Comparison of ENCODE assay signal across 7 mouse cellular contexts in genomic region chr5:124425412-124426259, GRCm38 (mm10). TPM values are rescaled to one million over a fixed set of nuclear protein-coding genes. Genes with fewer than 3 reads are reported as not detected.
DNase-seq lines count a peak whose midpoint lies in the region; ATAC-seq and TF ChIP-seq lines count a peak whose summit lies in the region.

Sbno1 (minus strand) TSS chr5:124426001.

- TF ChIP-seq CTCF in intestine, postnatal 0 days (IDR thresholded peaks at IDR 0.05; ENCODE audit: low read depth): peak; percentile 39

- WGBS in intestine, postnatal 0 days: under 1% methylated on average over 62 of the region's 81 CpGs
- WGBS in limb, embryonic 10.5 days: under 1% methylated on average over 65 of the region's 81 CpGs
- under 1% methylated on average over 43 of the region's 81 CpGs for WGBS in midbrain, embryonic 13.5 days

- peak within 1 kb of the TSS; percentile 69 for H3K4me3 ChIP-seq in intestine, postnatal 0 days (ENCODE audit: low read depth, low read length)
- peak within 1 kb of the TSS; percentile 100 for H3K4me3 ChIP-seq in limb, embryonic 10.5 days
- peak within 1 kb of the TSS; percentile 100 for H3K4me3 ChIP-seq in midbrain, embryonic 13.5 days (replicated peaks)

- no peaks in the 10 kb centered on the region for H3K36me3 ChIP-seq in intestine, postnatal 0 days (ENCODE audit: control insufficient read depth, insufficient read depth)
- H3K36me3 ChIP-seq in limb, embryonic 10.5 days: peaks cover 19% of the 10 kb centered on the region
- 0 out of 2 replicates have a peak, but pooled peaks cover 7% of the 10 kb centered on the region for H3K36me3 ChIP-seq in midbrain, embryonic 13.5 days

- H3K4me2 ChIP-seq in intestine, postnatal 0 days (replicated peaks; ENCODE audit: low read depth): peak within 1 kb of the TSS; percentile 87
- peak within 1 kb of the TSS; percentile 94 for H3K4me2 ChIP-seq in midbrain, embryonic 13.5 days (replicated peaks)

- peak; percentile 92 for DNase-seq in adrenal gland, adult 8-10 months
- peak; percentile 99 for DNase-seq in embryo, embryonic 9.5 days (ENCODE audit: extremely low spot score)
- DNase-seq in gonadal fat pad, adult 2 months (ENCODE audit: low read depth): no peak
- DNase-seq in limb, embryonic 10.5 days (ENCODE audit: low spot score): peak; percentile 96
- peak; percentile 83 for DNase-seq in spleen, adult 12 weeks (ENCODE audit: low spot score)

- H3K9me3 ChIP-seq in intestine, postnatal 0 days (ENCODE audit: control insufficient read depth): no peaks in the 10 kb centered on the region
- no peaks in the 10 kb centered on the region for H3K9me3 ChIP-seq in limb, embryonic 10.5 days (replicated peaks)
- no peaks in the 10 kb centered on the region for H3K9me3 ChIP-seq in midbrain, embryonic 13.5 days

- peak within 1 kb of the TSS; percentile 83 for H3K27ac ChIP-seq in intestine, postnatal 0 days (ENCODE audit: low read depth, low read length)
- peak within 1 kb of the TSS; percentile 93 for H3K27ac ChIP-seq in limb, embryonic 10.5 days
- H3K27ac ChIP-seq in midbrain, embryonic 13.5 days: peak within 1 kb of the TSS; percentile 90

- peak; percentile 95 for ATAC-seq in intestine, postnatal 0 days
- ATAC-seq in midbrain, embryonic 13.5 days: peak; percentile 80

- no peaks in the 10 kb centered on the region for H3K4me1 ChIP-seq in intestine, postnatal 0 days (replicated peaks; ENCODE audit: control insufficient read depth, insufficient read depth, low read length)
- H3K4me1 ChIP-seq in limb, embryonic 10.5 days: peaks cover 9% of the 10 kb centered on the region
- H3K4me1 ChIP-seq in midbrain, embryonic 13.5 days (replicated peaks): peaks cover 27% of the 10 kb centered on the region

- no peaks in the 10 kb centered on the region for H3K27me3 ChIP-seq in intestine, postnatal 0 days (replicated peaks; ENCODE audit: control insufficient read depth, insufficient read depth, low read length)
- no peaks in the 10 kb centered on the region for H3K27me3 ChIP-seq in limb, embryonic 10.5 days (ENCODE audit: low read depth, poor library complexity, severe bottlenecking)
- H3K27me3 ChIP-seq in midbrain, embryonic 13.5 days: no peaks in the 10 kb centered on the region

- H3K9ac ChIP-seq in intestine, postnatal 0 days (ENCODE audit: low read depth, low read length): peak within 1 kb of the TSS; percentile 82
- peak within 1 kb of the TSS; percentile 97 for H3K9ac ChIP-seq in midbrain, embryonic 13.5 days (replicated peaks)

RNA-seq across cellular contexts. Expression of gene Sbno1, which starts in this region (rescaled TPM):
- 100 to 1,000 TPM in 2 of 4 experiments, 10 to 100 TPM in 2; 86.8 to 120 (median 107) TPM for total RNA-seq in adrenal gland, adult 8-10 months (2022)
- polyA plus RNA-seq in gonadal fat pad, adult 2 months (2012; rRNA removed): 16.1 and 24.1 TPM in 2 replicates
- polyA plus RNA-seq in intestine, postnatal 0 days (2015; fragmentation: Nextera tagmentation; extraction: Ambion mirVana): 49.3 and 56.6 TPM in 2 replicates
- polyA plus RNA-seq in limb, embryonic 10.5 days (2016; fragmentation: Nextera tagmentation; extraction: Ambion mirVana): 82.8 and 93.6 TPM in 2 replicates
- polyA plus RNA-seq in midbrain, embryonic 13.5 days (2015; fragmentation: Nextera tagmentation; extraction: Ambion mirVana): 116 and 118 TPM in 2 replicates
